Mouse (Mus musculus) erythroid progenitor cell, adult 5-6 weeks (primary cell): Measurements from ENCODE around the gene Dytn. TPM values are rescaled to one million over a fixed set of nuclear protein-coding genes. Genes with fewer than 3 reads are reported as not detected.

Experiments
- ATAC-seq: replicated peaks from 2 replicates; pipeline ENCODE4 v1.8.0; 2016; ENCODE audit warnings: moderate number of reproducible peaks, mild to moderate bottlenecking, moderate TSS enrichment, inconsistent platforms; ENCODE audit not compliant: poor library complexity, low FRiP score, severe bottlenecking
- total RNA-seq, 2 experiments: library from RNA; stranded (forward) in 1 of 2; stranded (reverse) in 1 of 2; fragments of 150-400 nt in 1 of 2; fragments of 186-747, 209-891 nt in 1 of 2; gene quantifications; 2 replicates each; pipeline versions ENCODE4 v1.2.3 to v1.2.4; 2015 to 2017; ENCODE audit warnings: low replicate concordance in 2 of 2

Gene Dytn
- total RNA-seq, 2 experiments from 2014 or later = not detected

GRCm38 (mm10) chr1:63603870-63604500 lies 82.7 kb downstream of the Dytn start:
- no peak for ATAC-seq

GRCm38 (mm10) chr1:63586869-63587268 lies 99.9 kb downstream of the Dytn start:
- ATAC-seq = no peak

GRCm38 (mm10) chr1:63579153-63579552 lies 107.6 kb downstream of the Dytn start:
- no peak for ATAC-seq

- ATAC-seq = no peak
These were observed 109.9 kb downstream of the Dytn start for GRCm38 (mm10) chr1:63576803-63577202.

GRCm38 (mm10) chr1:63573864-63574611 lies 112.7 kb downstream of the Dytn start:
- no peak for ATAC-seq

GRCm38 (mm10) chr1:63573432-63573831 lies 113.3 kb downstream of the Dytn start:
- ATAC-seq = no peak

Other genes with a start within 250 kb of the Dytn start
- not detected in 2 replicates for gene Adam23, start 241.0 kb downstream of the Dytn start, total RNA-seq (2015; ENCODE audit: low replicate concordance)
- not detected in 2 replicates for gene Adam23, start 241.0 kb downstream of the Dytn start, total RNA-seq (2017; ENCODE audit: low replicate concordance)
- not detected in 2 replicates for gene Gm39653, start 71.0 kb downstream of the Dytn start, total RNA-seq (2015; ENCODE audit: low replicate concordance)
- not detected in 2 replicates for gene Gm39653, start 71.0 kb downstream of the Dytn start, total RNA-seq (2017; ENCODE audit: low replicate concordance)
- gene Mdh1b, start 43.4 kb upstream of the Dytn start, total RNA-seq (2015; ENCODE audit: low replicate concordance) = not detected in 2 replicates
- gene Mdh1b, start 43.4 kb upstream of the Dytn start, total RNA-seq (2017; ENCODE audit: low replicate concordance) = not detected in 2 replicates
- gene Fastkd2, start 43.7 kb upstream of the Dytn start, total RNA-seq (2015; ENCODE audit: low replicate concordance) = 7.6 and 46.9 TPM in 2 replicates
- gene Fastkd2, start 43.7 kb upstream of the Dytn start, total RNA-seq (2017; ENCODE audit: low replicate concordance) = 2.6 and 9.1 TPM in 2 replicates
- gene 4933402D24Rik, start 82.3 kb upstream of the Dytn start, total RNA-seq (2015; ENCODE audit: low replicate concordance) = not detected in 2 replicates
- gene 4933402D24Rik, start 82.3 kb upstream of the Dytn start, total RNA-seq (2017; ENCODE audit: low replicate concordance) = not detected in 2 replicates